Mouse (Mus musculus) hindbrain, embryonic 11.5 days (tissue): Measurements from ENCODE around the gene Fgfr2. TPM values are rescaled to one million over a fixed set of nuclear protein-coding genes. Genes with fewer than 3 reads are reported as not detected.

Experiments
- ATAC-seq: fragments of 200-750 bp; cut with Nextera tagmentation; 2 replicates; pipeline ENCODE4 v1.8.0; 2017; ENCODE audit warnings: mild to moderate bottlenecking, moderate TSS enrichment, moderate library complexity; ENCODE audit not compliant: low FRiP score
- DNase-seq: peaks from one replicate; pipeline ENCODE4 v3.0.0-alpha.2; 2015; ENCODE audit warnings: low spot score
- H3K27ac ChIP-seq: fragments of 300-500 bp; sonication (generic); 2 replicates; pipeline ENCODE4 v1.5.1; 2014; ENCODE audit warnings: mild to moderate bottlenecking, low read depth, low read length
- H3K27me3 ChIP-seq: fragments of 300-500 bp; sonication (generic); 2 replicates; pipeline ENCODE4 v1.6.1; 2014; ENCODE audit warnings: mild to moderate bottlenecking, low read length, moderate library complexity, mixed read lengths; ENCODE audit not compliant: control insufficient read depth, insufficient read depth
- H3K36me3 ChIP-seq: fragments of 300-500 bp; sonication (generic); 2 replicates; pipeline ENCODE4 v1.6.1; 2014; ENCODE audit warnings: mild to moderate bottlenecking, low read length, moderate library complexity, mixed read lengths; ENCODE audit not compliant: control insufficient read depth, insufficient read depth
- H3K4me1 ChIP-seq: fragments of 300-500 bp; sonication (generic); replicated peaks from 2 replicates; pipeline ENCODE4 v1.6.1; 2014; ENCODE audit warnings: low read length, mixed read lengths; ENCODE audit not compliant: control insufficient read depth, insufficient read depth
- H3K4me2 ChIP-seq: fragments of 300-500 bp; sonication (generic); replicated peaks from 2 replicates; pipeline ENCODE4 v1.6.1; 2014; ENCODE audit warnings: mild to moderate bottlenecking, low read depth, low read length
- H3K4me3 ChIP-seq: fragments of 300-500 bp; sonication (generic); 2 replicates; pipeline ENCODE4 v1.5.1; 2014; ENCODE audit warnings: low read depth, low read length
- H3K9ac ChIP-seq: fragments of 300-500 bp; sonication (generic); 2 replicates; pipeline ENCODE4 v1.6.1; 2014; ENCODE audit warnings: low read depth, low read length
- H3K9me3 ChIP-seq: fragments of 300-500 bp; sonication (generic); 2 replicates; pipeline ENCODE4 v1.6.1; 2016; ENCODE audit warnings: low read length; ENCODE audit not compliant: control insufficient read depth
- WGBS: fragments of 180-500 bp; shearing (Covaris S2); extraction: QIAGEN DNeasy Blood & Tissue Kit; methylation state at CpG from one replicate; pipeline ENCODE4 v1.1.7; 2014; 5-methylcytosine and 5-hydroxymethylcytosine counted together
- polyA plus RNA-seq: library from polyadenylated mRNA; unstranded; fragments of >200 nt; fragmentation: Nextera tagmentation; extraction: Ambion mirVana; gene quantifications from 2 replicates; pipeline ENCODE4 v1.2.1, GENCODE M21; 2014

Gene Fgfr2
- polyA plus RNA-seq, 1 experiment from 2014 or later = 71.3 TPM

- DNase-seq = no peak
- H3K36me3 ChIP-seq = no peaks in the 10 kb centered on the region
- H3K9me3 ChIP-seq = no peaks in the 10 kb centered on the region
- ATAC-seq = no peak
- WGBS = 67% methylated on average over 17 of the region's 17 CpGs
- peaks cover 20% of the 10 kb centered on the region for H3K4me1 ChIP-seq
- H3K4me3 ChIP-seq = no peak overlapping the region
- no peak overlapping the region for H3K27ac ChIP-seq
- no peak overlapping the region for H3K9ac ChIP-seq
- H3K27me3 ChIP-seq = no peaks in the 10 kb centered on the region
- H3K4me2 ChIP-seq = no peak overlapping the region
Observed at GRCm38 (mm10) chr7:132736099-132736862, 386.9 kb downstream of the Fgfr2 start.

- peaks cover 22% of the 10 kb centered on the region for H3K4me1 ChIP-seq
- no peak overlapping the region for H3K4me3 ChIP-seq
- no peak for ATAC-seq
- H3K27me3 ChIP-seq = no peaks in the 10 kb centered on the region
- 62% methylated on average over 5 of the region's 5 CpGs for WGBS
- H3K27ac ChIP-seq = no peak overlapping the region
- H3K4me2 ChIP-seq = no peak overlapping the region
- no peak overlapping the region for H3K9ac ChIP-seq
- no peak for DNase-seq
- no peaks in the 10 kb centered on the region for H3K9me3 ChIP-seq
- no peaks in the 10 kb centered on the region for H3K36me3 ChIP-seq
Observed at GRCm38 (mm10) chr7:132735145-132735544, 388.0 kb downstream of the Fgfr2 start.

GRCm38 (mm10) chr7:132734222-132734621 is 388.9 kb downstream of the Fgfr2 start:
- H3K9me3 ChIP-seq = no peaks in the 10 kb centered on the region
- H3K27me3 ChIP-seq = no peaks in the 10 kb centered on the region
- WGBS = 68% methylated on average over 9 of the region's 9 CpGs
- H3K4me3 ChIP-seq = no peak overlapping the region
- H3K36me3 ChIP-seq = no peaks in the 10 kb centered on the region
- H3K27ac ChIP-seq = peak overlapping the region; percentile 48; the same call in 1 of the 2 replicates
- ATAC-seq (no peak), DNase-seq (no peak)
- H3K4me1 ChIP-seq = peaks cover 22% of the 10 kb centered on the region
- H3K9ac ChIP-seq = no peak overlapping the region
- no peak overlapping the region for H3K4me2 ChIP-seq

- H3K4me3 ChIP-seq = no peak overlapping the region
- ATAC-seq (no peak; the same call in 1 of the 2 replicates), DNase-seq (no peak)
- H3K27ac ChIP-seq = peak overlapping the region; percentile 63; the same call in 1 of the 2 replicates
- no peak overlapping the region for H3K4me2 ChIP-seq
- peaks cover 22% of the 10 kb centered on the region for H3K4me1 ChIP-seq
- no peak overlapping the region for H3K9ac ChIP-seq
- no peaks in the 10 kb centered on the region for H3K27me3 ChIP-seq
- no peaks in the 10 kb centered on the region for H3K36me3 ChIP-seq
- H3K9me3 ChIP-seq = no peaks in the 10 kb centered on the region
- 37% methylated on average over 6 of the region's 6 CpGs for WGBS
Observed at GRCm38 (mm10) chr7:132733521-132733920, 389.6 kb downstream of the Fgfr2 start.

GRCm38 (mm10) chr7:132732136-132732789 is 390.9 kb downstream of the Fgfr2 start:
- H3K4me2 ChIP-seq = no peak overlapping the region
- H3K4me1 ChIP-seq = peaks cover 22% of the 10 kb centered on the region
- no peak overlapping the region for H3K27ac ChIP-seq
- 56% methylated on average over 6 of the region's 6 CpGs for WGBS
- no peaks in the 10 kb centered on the region for H3K36me3 ChIP-seq
- H3K27me3 ChIP-seq = no peaks in the 10 kb centered on the region
- no peaks in the 10 kb centered on the region for H3K9me3 ChIP-seq
- H3K9ac ChIP-seq = no peak overlapping the region
- H3K4me3 ChIP-seq = no peak overlapping the region
- DNase-seq (no peak), ATAC-seq (no peak)

GRCm38 (mm10) chr7:132731558-132731957 is 391.6 kb downstream of the Fgfr2 start:
- Histone ChIP-seq H3K27ac (0 out of 2 replicates have a peak overlapping the region, but pooled peaks have one; percentile 12), H3K4me2 (no peak overlapping the region)

GRCm38 (mm10) chr7:132730510-132730909 is 392.6 kb downstream of the Fgfr2 start:
- H3K4me1 ChIP-seq = peaks cover 21% of the 10 kb centered on the region
- no peaks in the 10 kb centered on the region for H3K27me3 ChIP-seq
- H3K36me3 ChIP-seq = no peaks in the 10 kb centered on the region
- no peak for DNase-seq
- no peak for ATAC-seq
- H3K9me3 ChIP-seq = no peaks in the 10 kb centered on the region
- no peak overlapping the region for H3K27ac ChIP-seq
- WGBS = 76% methylated on average over 7 of the region's 7 CpGs
- no peak overlapping the region for H3K9ac ChIP-seq
- H3K4me2 ChIP-seq = no peak overlapping the region
- H3K4me3 ChIP-seq = no peak overlapping the region

More at GRCm38 (mm10) chr7:132731558-132731957, 391.6 kb downstream of the Fgfr2 start:
- H3K4me3 ChIP-seq = no peak overlapping the region
- H3K4me1 ChIP-seq = peaks cover 22% of the 10 kb centered on the region
- H3K9ac ChIP-seq = no peak overlapping the region
- H3K9me3 ChIP-seq = no peaks in the 10 kb centered on the region
- ATAC-seq (no peak), DNase-seq (no peak)
- WGBS = 42% methylated on average over 6 of the region's 6 CpGs
- H3K36me3 ChIP-seq = no peaks in the 10 kb centered on the region
- no peaks in the 10 kb centered on the region for H3K27me3 ChIP-seq

- Histone ChIP-seq H3K4me1 (peaks cover 19% of the 10 kb centered on the region), H3K9me3 (no peaks in the 10 kb centered on the region), H3K4me3 (no peak overlapping the region), H3K27me3 (no peaks in the 10 kb centered on the region), H3K4me2 (no peak overlapping the region), H3K36me3 (no peaks in the 10 kb centered on the region), H3K9ac (no peak overlapping the region), H3K27ac (no peak overlapping the region)
- DNase-seq = no peak
- WGBS = 76% methylated on average over 4 of the region's 4 CpGs
- no peak for ATAC-seq
Observed at GRCm38 (mm10) chr7:132729093-132729831, 393.9 kb downstream of the Fgfr2 start.
